Mouse (Mus musculus) thymus, postnatal 0 days (tissue): ENCODE data around the gene Kcnj5. TPM values are rescaled to one million over a fixed set of nuclear protein-coding genes. Genes with fewer than 3 reads are reported as not detected.

Source experiments
- DNase-seq: peaks from one replicate; pipeline ENCODE4 v3.0.0-alpha.2; 2015; ENCODE audit warnings: low spot score
- polyA plus RNA-seq: library from polyadenylated mRNA; unstranded; fragments of >200 nt; fragmentation: Nextera tagmentation; extraction: Ambion mirVana; gene quantifications from 2 replicates; pipeline ENCODE4 v1.2.1, GENCODE M21; 2015

Gene Kcnj5
- polyA plus RNA-seq, 1 experiment from 2014 or later: not detected

DNA sequence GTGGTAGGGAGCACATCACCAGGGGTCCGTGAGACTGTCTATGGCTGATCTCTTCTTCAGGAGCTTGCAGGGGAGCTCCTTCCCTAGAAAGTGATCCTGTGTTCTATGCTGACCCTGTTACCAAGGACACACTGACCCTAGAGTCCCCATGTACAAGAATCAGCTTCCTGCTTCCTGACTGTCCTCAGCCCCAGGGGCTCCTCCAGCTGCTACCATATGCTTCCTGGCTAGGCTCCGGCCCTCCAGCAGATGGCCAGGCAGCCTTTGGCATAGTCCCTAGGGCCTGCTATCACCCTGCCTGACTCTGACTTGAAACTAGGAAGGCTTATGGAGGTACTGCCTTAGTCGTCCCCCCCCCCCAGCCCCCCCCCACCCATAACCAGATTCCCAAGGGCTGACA, 24.0 kb downstream of the Kcnj5 start:
- DNase-seq: no peak

DNA sequence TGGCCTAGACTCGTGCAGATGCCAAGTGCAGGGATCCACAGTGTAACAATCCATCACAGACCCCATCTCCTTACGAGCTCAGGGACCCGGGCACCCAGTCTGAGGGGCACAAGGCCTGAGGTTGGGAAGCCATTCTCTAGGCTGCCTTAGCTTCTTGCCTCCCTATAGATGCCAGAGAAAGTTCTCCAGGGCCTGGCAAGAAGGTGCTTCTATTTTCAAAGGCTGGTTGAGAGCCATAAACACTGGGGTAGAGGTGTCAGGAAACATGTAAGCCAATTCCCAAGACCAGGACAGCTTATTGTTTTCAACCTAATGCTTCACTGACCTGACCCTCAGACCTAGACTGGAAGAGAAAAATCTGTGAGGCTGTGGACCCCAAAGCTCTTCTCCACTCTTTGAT, 28.2 kb downstream of the Kcnj5 start:
- no peak for DNase-seq

DNA sequence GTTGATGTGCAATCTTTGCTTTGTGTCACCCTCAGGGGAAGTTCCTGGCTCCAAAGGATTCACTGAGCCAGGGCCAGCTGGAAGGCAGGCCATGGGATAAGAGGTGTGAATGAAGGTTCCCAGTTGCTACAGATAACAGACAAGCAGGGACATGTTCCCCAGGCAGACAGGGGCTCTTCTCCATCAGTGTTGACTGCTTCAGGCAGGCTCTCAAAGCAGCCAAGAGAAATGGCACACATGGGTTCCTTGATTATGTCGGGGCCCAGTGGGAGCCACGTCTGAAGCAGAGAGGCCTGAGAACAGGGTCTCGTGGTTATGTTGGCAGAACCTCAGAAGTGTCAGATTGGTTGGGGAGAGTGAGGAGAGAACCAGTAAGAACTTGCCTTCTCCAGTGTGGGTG, 30.1 kb downstream of the Kcnj5 start:
- DNase-seq: no peak

DNA sequence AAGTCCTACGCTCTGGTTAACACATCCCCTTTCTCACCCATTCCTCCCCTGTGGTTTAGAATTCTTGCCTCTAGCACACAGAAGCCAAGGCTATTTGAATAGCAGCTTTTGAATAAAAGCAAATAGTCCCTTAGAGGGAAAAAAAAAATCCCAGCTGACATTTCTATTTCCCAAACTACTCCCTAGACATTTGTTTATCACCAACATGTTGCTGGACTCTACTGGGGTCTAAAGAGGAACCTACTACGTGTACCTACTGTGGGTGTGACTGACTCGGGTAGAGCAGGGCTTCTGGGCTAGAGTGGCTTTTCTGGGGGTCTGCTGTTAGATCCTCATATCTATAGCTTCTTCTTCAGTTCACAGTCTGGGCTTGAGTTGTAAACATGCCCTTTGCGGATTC, 31.9 kb downstream of the Kcnj5 start:
- no peak for DNase-seq

DNA sequence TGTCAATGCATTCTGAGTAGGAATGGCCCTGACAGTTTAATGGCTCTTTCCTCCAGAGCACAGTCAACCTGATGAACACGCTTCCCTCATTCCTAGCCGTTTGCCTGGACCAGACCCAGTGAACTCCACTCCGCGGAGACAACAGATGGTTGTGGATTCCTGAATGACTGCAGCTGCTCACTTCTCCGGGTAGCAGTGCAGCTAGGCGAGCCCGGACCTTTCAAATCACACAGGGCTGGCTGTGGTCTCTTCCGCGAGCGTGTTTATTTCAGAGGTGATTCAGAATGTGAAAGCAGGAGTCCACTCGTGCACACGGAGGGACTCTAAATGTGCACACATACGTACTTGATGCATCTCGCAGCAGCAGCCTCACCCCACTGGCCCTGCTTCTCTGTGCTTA, 32.4 kb downstream of the Kcnj5 start:
- no peak for DNase-seq

DNA sequence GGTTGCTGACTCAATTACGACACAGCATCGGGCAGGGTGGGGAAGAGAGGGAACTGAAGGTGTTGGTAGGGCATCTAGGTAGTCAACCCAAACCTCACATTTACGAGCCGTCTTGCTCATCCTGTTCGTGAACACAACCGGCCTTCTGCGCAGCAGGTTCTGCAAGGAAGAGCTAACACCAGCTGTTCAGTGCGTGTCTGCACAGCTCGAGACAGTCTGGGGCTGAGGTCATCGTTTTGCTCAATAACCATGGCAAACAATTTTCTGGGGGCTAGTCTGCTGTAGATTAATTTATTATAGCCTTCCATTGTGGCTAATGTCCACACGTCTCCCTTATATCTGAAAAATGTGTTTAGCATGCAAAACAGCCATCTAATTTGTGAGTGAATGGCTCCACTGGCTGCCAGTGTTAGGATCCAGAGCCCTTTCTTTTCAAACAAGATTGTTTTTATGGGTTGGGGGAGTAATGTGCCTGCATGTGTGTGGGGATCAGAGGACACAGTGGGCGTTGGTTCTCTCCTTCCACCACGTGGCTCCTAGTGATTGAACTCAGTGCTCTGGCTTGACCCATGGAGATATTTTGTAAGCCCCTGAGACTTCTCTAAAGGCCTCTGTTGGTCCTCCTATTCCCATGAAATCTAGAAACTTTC, 41.5 kb downstream of the Kcnj5 start:
- DNase-seq: no peak

DNA sequence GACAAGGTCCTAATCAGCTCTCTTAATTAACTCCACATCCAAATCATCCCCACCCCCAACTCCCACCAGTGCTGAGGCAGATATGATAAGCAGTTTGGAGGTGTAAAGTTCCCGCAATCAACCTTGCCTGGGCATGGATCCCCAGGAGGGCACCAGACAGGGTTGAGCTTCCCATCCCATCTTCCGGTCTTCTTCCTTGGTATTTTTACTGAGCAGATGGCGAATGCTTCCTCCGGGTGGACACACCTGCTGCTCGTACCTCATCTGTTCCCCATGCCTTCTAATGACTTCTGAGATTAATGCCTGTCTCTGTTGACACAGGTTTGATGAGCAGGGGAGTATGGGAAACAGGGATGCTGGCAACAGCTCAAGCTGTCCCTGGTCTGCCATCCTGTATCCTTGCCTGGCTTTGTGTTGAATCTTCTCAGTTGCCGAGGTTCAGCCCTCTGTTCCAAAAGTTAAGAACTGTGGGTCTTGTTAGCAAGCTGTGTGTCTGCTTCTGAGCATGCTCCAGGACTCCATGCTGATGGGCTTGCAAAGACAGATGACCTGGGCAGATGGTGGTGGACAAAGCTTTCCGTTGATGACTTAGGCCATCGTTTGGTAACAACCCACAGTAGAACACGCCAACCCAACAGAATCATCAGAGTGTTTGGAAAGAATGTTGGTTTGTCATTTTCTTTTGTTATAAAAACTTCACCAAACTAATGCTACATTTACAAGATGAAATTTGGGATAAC, 48.9 kb downstream of the Kcnj5 start:
- DNase-seq: no peak

GRCm38 (mm10) chr9:32292686-32293085, 51.5 kb downstream of the Kcnj5 start:
- no peak for DNase-seq

DNA sequence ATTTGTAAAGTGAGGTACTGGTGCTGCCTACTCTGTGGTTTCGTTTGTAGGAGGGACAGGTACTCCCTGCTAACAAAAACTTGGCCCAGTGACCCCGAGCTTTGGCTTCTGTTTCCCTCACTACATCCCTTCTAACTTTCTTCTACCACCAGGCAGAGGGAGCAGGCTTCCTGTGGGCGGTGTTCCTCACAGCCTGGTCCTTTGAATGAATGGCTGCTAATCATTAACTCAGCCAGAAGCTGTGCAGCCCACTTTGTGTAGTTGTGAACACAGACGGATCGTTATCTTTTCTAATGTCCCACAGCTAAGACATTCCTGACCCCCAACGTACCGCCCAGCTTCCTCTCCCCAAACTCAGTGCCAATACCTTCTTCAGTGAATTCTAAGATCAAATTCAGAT, 52.5 kb downstream of the Kcnj5 start:
- DNase-seq: no peak

GRCm38 (mm10) chr9:32283591-32283990, 60.6 kb downstream of the Kcnj5 start:
- no peak for DNase-seq

DNA sequence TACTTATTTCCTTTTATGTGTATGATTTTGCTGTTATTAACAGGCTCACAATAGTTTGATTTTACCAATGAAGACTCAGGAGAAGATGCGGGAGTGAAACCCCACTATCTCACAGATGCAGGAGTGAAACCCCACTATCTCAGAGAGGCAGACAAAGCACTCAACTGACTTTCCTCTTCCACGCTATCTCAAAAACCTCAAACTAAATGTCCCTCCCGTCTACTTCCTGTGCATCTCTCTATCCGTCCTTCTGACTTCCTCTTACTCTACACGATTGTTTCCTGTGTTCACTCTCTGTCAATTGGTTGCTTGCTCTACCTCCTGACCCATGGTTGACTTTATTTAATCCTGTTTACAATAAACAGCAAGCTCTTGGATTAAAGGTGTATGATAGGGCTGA, 63.7 kb downstream of the Kcnj5 start:
- peak; percentile 14 for DNase-seq

DNA sequence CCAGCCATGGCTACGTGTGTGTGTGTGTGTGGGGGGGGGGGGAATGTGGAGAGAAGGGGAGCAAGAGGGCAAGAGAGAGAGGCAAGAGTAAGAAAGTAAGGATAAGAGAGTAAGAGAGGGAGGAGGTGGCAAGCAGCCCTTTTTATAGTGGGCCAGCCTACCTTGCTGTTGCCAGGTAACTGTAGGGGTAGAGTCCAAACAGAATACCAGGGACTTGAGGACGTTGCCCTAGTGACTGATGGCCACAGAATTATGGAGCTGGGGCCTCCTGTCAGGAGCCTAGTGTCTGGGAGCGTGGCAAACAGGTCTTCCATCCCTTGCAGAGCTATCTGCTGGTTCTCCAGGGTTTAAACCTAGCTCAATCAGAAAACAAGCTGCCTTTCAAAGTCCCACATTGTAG, 64.4 kb downstream of the Kcnj5 start:
- no peak for DNase-seq

- DNase-seq: no peak
These were observed 66.1 kb downstream of the Kcnj5 start for GRCm38 (mm10) chr9:32278052-32278451.

GRCm38 (mm10) chr9:32271896-32272444, 72.2 kb downstream of the Kcnj5 start:
- peak; percentile 65 for DNase-seq

Other genes with a start within 250 kb of the Kcnj5 start
- gene Arhgap32, start 228.2 kb downstream of the Kcnj5 start, polyA plus RNA-seq: 1.3 and 1.4 TPM in 2 replicates
- not detected in 2 replicates for gene Kcnj1, start 28.1 kb upstream of the Kcnj5 start, polyA plus RNA-seq
- 50.6 and 53.5 TPM in 2 replicates for gene Fli1, start 198.5 kb upstream of the Kcnj5 start, polyA plus RNA-seq